Mouse (Mus musculus): ENCODE data around the gene Mapk10.

Mapk10 gene

DNA sequence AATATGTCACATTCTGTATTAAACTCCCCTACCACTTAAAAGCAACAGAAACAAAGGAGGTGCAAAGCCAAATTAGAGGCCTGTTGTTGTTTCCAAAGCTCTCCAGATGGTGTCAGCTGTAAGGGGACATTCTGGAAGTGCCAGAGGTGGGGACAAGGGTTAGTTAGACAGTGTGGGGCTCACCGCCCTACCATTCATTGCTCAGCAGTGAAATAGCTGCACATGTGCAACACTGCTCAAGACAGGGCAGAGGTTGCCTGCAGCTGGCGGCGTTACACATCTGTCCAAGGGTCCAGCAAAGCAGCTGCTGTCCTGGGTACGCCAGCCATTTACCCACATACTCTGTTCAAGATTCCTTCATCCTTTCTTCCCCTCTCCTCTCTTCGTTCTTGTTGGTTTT, 342.9 kb downstream of the Mapk10 start:
- no peak for DNase-seq (ENCODE audit: low read depth, low spot score)

DNA sequence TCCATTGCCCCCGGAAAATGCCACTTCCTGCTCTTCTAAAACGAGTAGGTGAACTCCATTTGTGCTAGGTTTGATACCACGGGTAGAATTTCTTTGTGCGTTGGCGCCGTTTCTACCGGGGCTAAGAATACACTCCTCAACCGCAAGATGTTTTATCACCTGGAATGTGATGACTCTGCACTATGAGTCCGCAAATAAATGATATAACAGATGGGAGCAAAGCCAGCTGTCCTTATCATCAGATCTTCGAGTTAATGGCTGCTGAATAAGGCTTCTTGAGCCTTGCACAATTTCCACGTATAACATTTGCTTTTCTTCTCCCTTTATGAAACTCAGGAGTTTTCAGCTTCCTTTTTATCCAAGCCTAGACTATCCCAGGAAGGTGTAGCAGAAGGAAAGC, 351.4 kb downstream of the Mapk10 start:
- no peak for DNase-seq (ENCODE audit: low read depth, low spot score)

GRCm38 (mm10) chr5:102858047-102858446, 353.1 kb downstream of the Mapk10 start:
- DNase-seq (ENCODE audit: low read depth, low spot score) = peak; percentile 67
